Mouse (Mus musculus): ENCODE results near the gene Fam181a.

DNA sequence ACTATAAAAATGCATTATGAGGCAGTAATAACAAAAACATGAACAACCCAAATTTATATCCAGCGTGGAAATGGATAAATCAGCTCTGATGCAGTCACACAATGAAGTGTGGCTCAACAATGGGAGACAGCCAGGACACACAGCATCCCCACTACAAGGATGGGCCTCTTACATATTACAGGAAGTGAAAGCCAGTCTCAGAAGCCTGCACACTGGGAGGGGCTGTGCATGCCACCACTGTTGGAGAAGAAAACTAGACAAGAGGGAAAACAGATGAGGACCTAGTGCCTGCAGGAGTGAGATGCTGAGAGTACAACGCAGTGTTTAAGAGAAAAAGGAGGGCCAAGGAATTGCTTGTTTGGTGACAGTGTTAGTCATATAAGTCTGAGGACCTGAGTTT, 37.0 kb upstream of the Fam181a start:
- TF ChIP-seq CTCF (IDR thresholded peaks at IDR 0.05; ENCODE audit: borderline replicate concordance, insufficient read depth, low read depth, low read length) (no peak), POLR2A (IDR thresholded peaks at IDR 0.05; ENCODE audit: borderline replicate concordance, insufficient read depth, low read length) (no peak)

Data from cerebellum, adult 2 months (tissue).